Mouse (Mus musculus) kidney, postnatal 0 days (tissue): ENCODE results near the gene Pck1. TPM values are rescaled to one million over a fixed set of nuclear protein-coding genes. Genes with fewer than 3 reads are reported as not detected.

Experiments
- ATAC-seq: fragments of 200-750 bp; cut with Nextera tagmentation; replicated peaks from 2 replicates; pipeline ENCODE4 v1.8.0; 2017; ENCODE audit warnings: low read depth, moderate number of reproducible peaks, moderate TSS enrichment, moderate library complexity; ENCODE audit not compliant: low FRiP score
- DNase-seq: peaks from one replicate; pipeline ENCODE4 v3.0.0-alpha.2; 2016; ENCODE audit warnings: low spot score
- H3K27ac ChIP-seq: fragments of 300-500 bp; sonication (generic); 2 replicates; pipeline ENCODE4 v1.5.1; 2014; ENCODE audit warnings: mild to moderate bottlenecking
- H3K27me3 ChIP-seq: fragments of 300-500 bp; sonication (generic); 2 replicates; pipeline ENCODE4 v1.6.1; 2014; ENCODE audit warnings: low read length, mixed read lengths; ENCODE audit not compliant: insufficient read depth
- H3K36me3 ChIP-seq: fragments of 300-500 bp; sonication (generic); 2 replicates; pipeline ENCODE4 v1.6.1; 2014; ENCODE audit warnings: low read length, mixed read lengths; ENCODE audit not compliant: insufficient read depth
- H3K4me1 ChIP-seq: fragments of 300-500 bp; sonication (generic); replicated peaks from 2 replicates; pipeline ENCODE4 v1.6.1; 2014; ENCODE audit warnings: antibody characterized with exemption, low read length, mixed read lengths; ENCODE audit not compliant: insufficient read depth
- H3K4me2 ChIP-seq: fragments of 300-500 bp; sonication (generic); 2 replicates; pipeline ENCODE4 v1.6.1; 2014; ENCODE audit warnings: mild to moderate bottlenecking, low read length, moderate library complexity, mixed read lengths
- H3K4me3 ChIP-seq: fragments of 300-500 bp; sonication (generic); replicated peaks from 2 replicates; pipeline ENCODE4 v1.5.1; 2014; ENCODE audit warnings: low read depth, low read length
- H3K9ac ChIP-seq: fragments of 300-500 bp; sonication (generic); 2 replicates; pipeline ENCODE4 v1.6.1; 2014; ENCODE audit warnings: low read depth, low read length
- H3K9me3 ChIP-seq: fragments of 300-500 bp; sonication (generic); replicated peaks from 2 replicates; pipeline ENCODE4 v1.6.1; 2016; ENCODE audit warnings: low read length, inconsistent platforms, mixed read lengths
- CTCF ChIP-seq: IDR thresholded peaks from 2 replicates; pipeline ENCODE4 v1.5.1; 2016; ENCODE audit warnings: antibody characterized with exemption, low read depth, mild to moderate bottlenecking, moderate library complexity
- WGBS: fragments of 180-500 bp; shearing (Covaris S2); extraction: QIAGEN DNeasy Blood & Tissue Kit; methylation state at CpG from one replicate; pipeline ENCODE4 v1.1.7; 2014; 5-methylcytosine and 5-hydroxymethylcytosine counted together
- polyA plus RNA-seq: library from polyadenylated mRNA; unstranded; fragments of >200 nt; fragmentation: Nextera tagmentation; extraction: Ambion mirVana; gene quantifications from 2 replicates; pipeline ENCODE4 v1.2.1, GENCODE M21; 2015

Gene Pck1
- polyA plus RNA-seq, 1 experiment from 2014 or later: 47.2 TPM

DNA sequence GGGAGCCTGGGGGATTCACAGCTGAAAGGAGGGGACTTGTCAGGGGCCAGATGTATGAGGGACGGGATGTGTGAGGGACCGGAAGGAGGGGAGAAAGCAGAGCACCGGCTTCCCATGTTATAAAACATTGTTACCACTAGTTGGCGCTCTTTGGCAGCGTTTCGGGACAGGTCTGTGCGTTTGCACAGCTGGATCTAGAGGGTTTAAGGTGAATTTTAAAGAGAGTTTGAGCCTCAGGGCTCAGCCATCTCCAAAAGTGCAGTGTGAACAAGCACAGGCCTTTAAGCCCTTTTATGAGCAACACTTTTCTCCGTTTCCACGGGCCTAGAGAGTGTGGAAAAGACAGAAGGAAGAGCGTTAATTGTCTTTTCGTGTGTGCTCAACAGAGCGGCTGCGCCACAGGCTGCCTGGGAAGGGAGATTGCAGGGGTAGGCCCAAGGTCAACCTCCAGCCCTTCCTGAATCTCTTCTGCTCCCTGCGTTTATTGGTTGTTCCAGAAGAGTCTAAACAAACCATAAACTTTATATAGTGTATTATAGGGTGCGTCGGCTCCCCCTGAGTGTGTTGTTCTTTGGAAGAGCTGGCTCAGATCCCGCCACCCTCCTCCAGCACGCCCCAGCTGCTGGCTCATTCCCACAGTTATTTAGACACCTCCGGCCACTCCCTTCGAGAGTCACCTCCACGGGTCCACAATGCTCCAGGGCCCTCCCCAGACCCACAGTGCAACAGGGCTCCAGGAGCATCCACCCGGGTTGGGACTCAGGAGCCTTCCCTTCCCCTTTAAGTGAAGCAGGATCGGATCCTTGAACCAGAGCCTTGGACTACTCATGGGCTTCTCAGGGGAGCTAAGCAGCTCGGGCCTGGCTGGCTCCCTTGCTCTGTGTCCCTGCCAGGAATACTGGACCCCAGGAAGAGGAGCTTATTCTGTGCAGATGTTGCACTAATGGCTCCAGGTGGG, 6.8 kb downstream of the Pck1 start:
- peak; percentile 86 for TF ChIP-seq CTCF
- H3K9me3 ChIP-seq: no peaks in the 10 kb centered on the region
- peak overlapping the region; percentile 76 for H3K27ac ChIP-seq
- 0 out of 2 replicates have a peak, but pooled peaks cover 5% of the 10 kb centered on the region for H3K4me1 ChIP-seq
- H3K4me2 ChIP-seq: peak overlapping the region; percentile 19; the same call in 1 of the 2 replicates
- ATAC-seq: peak; percentile 41
- 0 out of 2 replicates have a peak overlapping the region, but pooled peaks have one; percentile 3 for H3K9ac ChIP-seq
- no peak overlapping the region for H3K4me3 ChIP-seq
- no peaks in the 10 kb centered on the region for H3K36me3 ChIP-seq
- 21% methylated on average over 24 of the region's 24 CpGs for WGBS
- no peaks in the 10 kb centered on the region for H3K27me3 ChIP-seq
- peak; percentile 95 for DNase-seq

- no peak overlapping the region for H3K9ac ChIP-seq
- peak; percentile 80 for ATAC-seq
- no peak overlapping the region for H3K4me3 ChIP-seq
- TF ChIP-seq CTCF: no peak
- H3K4me1 ChIP-seq: no peaks in the 10 kb centered on the region
- H3K27me3 ChIP-seq: 0 out of 2 replicates have a peak, but pooled peaks cover 7% of the 10 kb centered on the region
- no peak overlapping the region for H3K4me2 ChIP-seq
- H3K27ac ChIP-seq: peak overlapping the region; percentile 83
- H3K36me3 ChIP-seq: no peaks in the 10 kb centered on the region
- H3K9me3 ChIP-seq: no peaks in the 10 kb centered on the region
- peak; percentile 38 for DNase-seq
- 47% methylated on average over 8 of the region's 8 CpGs for WGBS
Observed at GRCm38 (mm10) chr2:173163380-173163779, 10.5 kb downstream of the Pck1 start.

DNA sequence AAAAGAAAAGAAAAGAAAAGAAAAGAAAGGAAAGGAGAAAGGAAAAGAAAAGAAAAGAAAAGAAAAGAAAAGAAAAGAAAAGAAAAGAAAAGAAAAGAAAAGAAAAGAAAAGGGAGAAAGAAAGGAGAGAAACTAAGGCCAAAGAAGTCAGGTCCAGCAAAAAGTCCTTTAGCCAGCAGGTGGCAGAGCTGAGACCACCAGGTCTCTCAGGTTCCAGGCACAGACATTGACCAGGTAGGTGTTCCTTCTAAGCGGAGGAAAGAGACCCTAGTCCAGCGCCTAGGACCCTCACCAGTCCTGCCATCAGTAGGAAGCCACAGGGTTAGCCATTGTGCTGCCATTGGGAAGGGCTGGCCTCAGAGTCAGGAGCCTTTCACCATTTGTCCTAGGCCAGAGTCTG, 11.5 kb downstream of the Pck1 start:
- no peaks in the 10 kb centered on the region for H3K9me3 ChIP-seq
- 0 out of 2 replicates have a peak, but pooled peaks cover 10% of the 10 kb centered on the region for H3K27me3 ChIP-seq

DNA sequence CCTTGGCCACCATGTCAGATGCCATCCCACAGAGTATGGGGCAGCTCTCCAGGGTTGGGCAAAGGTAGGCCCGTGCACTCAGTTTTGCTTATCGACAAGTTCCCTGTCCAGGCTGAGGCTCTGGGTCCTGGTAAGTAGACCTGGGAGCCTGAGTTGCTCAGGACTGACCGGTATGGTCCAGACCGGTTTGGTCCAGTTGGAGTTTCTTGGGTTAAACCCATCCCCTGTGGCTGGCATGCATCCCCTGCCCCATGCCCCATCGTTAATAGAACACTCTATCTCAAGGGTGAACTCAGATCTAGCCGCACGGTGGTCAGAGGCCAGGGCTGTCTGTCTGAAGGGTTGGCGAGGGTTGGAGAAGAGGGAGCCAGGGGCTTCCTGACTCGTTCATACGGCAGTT, 12.1 kb downstream of the Pck1 start:
- H3K4me2 ChIP-seq: no peak overlapping the region
- TF ChIP-seq CTCF: no peak
- H3K4me1 ChIP-seq: no peaks in the 10 kb centered on the region
- no peaks in the 10 kb centered on the region for H3K36me3 ChIP-seq
- ATAC-seq (no peak), DNase-seq (no peak)
- H3K27ac ChIP-seq: no peak overlapping the region
- 0 out of 2 replicates have a peak, but pooled peaks cover 10% of the 10 kb centered on the region for H3K27me3 ChIP-seq
- H3K4me3 ChIP-seq: no peak overlapping the region
- no peaks in the 10 kb centered on the region for H3K9me3 ChIP-seq
- no peak overlapping the region for H3K9ac ChIP-seq
- 80% methylated on average over 10 of the region's 10 CpGs for WGBS

More for the DNA sequence above, 11.5 kb downstream of the Pck1 start:
- peak; percentile 58 for DNase-seq
- no peak overlapping the region for H3K9ac ChIP-seq
- H3K36me3 ChIP-seq: no peaks in the 10 kb centered on the region
- H3K27ac ChIP-seq: no peak overlapping the region
- no peak for ATAC-seq
- H3K4me2 ChIP-seq: no peak overlapping the region
- H3K4me3 ChIP-seq: no peak overlapping the region
- WGBS: 43% methylated on average over 2 of the region's 2 CpGs
- no peaks in the 10 kb centered on the region for H3K4me1 ChIP-seq
- TF ChIP-seq CTCF: peak; percentile 75

- DNase-seq: no peak
Observed at GRCm38 (mm10) chr2:173165357-173165756, 12.5 kb downstream of the Pck1 start.

DNA sequence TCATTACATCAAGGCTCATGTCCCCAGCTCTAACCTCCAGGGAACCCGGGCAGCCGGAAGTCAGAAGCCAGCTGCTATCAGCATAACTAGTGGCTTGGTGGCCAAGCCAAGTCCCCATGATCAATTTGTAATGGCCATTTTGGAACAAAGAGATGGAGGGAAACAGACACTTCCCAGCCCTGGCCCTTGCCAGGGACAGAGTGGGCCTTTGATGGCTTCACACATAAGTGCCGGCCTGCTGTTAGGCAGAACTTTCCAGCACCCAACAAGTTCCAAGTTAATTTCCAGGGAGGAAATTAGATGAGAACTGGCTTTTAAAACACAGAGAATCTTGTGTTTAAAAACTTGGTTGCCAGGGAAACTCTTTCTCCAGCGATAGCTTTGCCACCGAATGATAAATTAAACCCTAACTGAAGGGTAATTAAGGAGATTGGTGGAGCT, 15.6 kb downstream of the Pck1 start:
- H3K36me3 ChIP-seq: no peaks in the 10 kb centered on the region
- no peak overlapping the region for H3K4me2 ChIP-seq
- no peak overlapping the region for H3K4me3 ChIP-seq
- no peak for TF ChIP-seq CTCF
- peak; percentile 51 for DNase-seq
- H3K4me1 ChIP-seq: peaks cover 25% of the 10 kb centered on the region
- H3K9ac ChIP-seq: no peak overlapping the region
- no peak for ATAC-seq
- 40% methylated on average over 5 of the region's 5 CpGs for WGBS
- no peaks in the 10 kb centered on the region for H3K9me3 ChIP-seq
- no peak overlapping the region for H3K27ac ChIP-seq
- 0 out of 2 replicates have a peak, but pooled peaks cover 10% of the 10 kb centered on the region for H3K27me3 ChIP-seq

More at GRCm38 (mm10) chr2:173165357-173165756, 12.5 kb downstream of the Pck1 start:
- no peaks in the 10 kb centered on the region for H3K4me1 ChIP-seq
- no peaks in the 10 kb centered on the region for H3K9me3 ChIP-seq
- no peak overlapping the region for H3K27ac ChIP-seq
- ATAC-seq: no peak
- 74% methylated on average over 10 of the region's 10 CpGs for WGBS
- 0 out of 2 replicates have a peak, but pooled peaks cover 10% of the 10 kb centered on the region for H3K27me3 ChIP-seq
- no peaks in the 10 kb centered on the region for H3K36me3 ChIP-seq
- H3K4me2 ChIP-seq: no peak overlapping the region
- H3K9ac ChIP-seq: no peak overlapping the region
- H3K4me3 ChIP-seq: no peak overlapping the region
- TF ChIP-seq CTCF: no peak
